9 mouse cellular contexts compared by ENCODE assay signal in the genomic region with DNA sequence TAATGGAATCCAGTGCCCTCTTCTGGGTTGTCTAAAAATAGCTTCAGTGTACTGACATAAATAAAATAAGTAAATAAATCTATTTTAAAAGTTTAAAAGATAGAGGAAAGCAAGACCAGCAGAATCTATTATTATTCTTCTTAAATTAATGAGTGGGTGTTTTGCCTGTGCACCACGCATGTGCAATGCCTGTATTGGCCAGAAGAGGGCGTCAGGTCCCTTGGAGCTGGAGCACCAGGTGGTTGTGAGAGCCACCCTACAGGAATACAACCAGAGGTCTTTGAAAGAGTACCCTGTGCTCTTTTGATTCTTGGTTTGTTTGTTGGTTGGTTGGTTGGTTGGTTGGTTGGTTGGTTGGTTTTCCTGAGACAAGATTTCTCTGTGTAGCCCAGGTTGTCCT. TPM values are rescaled to one million over a fixed set of nuclear protein-coding genes. Genes with fewer than 3 reads are reported as not detected.
DNase-seq lines count a peak whose midpoint lies in the region; ATAC-seq lines count a peak whose summit lies in the region.
"Had no signal": no experiment of that assay in that cellular context is flagged by ENCODE, and none has a peak within 500 bp of the region (broad histone marks: within the 10 kb centered on the region; RNA-seq: fewer than 3 reads in every experiment).

No protein-coding gene starts in this region.

- H3K4me2 ChIP-seq in limb, embryonic 11.5 days (ENCODE audit: low read depth, severe bottlenecking), result no peak overlapping the region
- no peak overlapping the region for H3K4me2 ChIP-seq in midbrain, embryonic 13.5 days (replicated peaks)
- no peak overlapping the region for H3K4me2 ChIP-seq in hindbrain, embryonic 14.5 days (replicated peaks)
- H3K4me2 ChIP-seq in neural tube, embryonic 15.5 days, result no peak overlapping the region
- H3K4me2 ChIP-seq: liver, embryonic 13.5 days had no signal

- ATAC-seq in limb, embryonic 11.5 days (ENCODE audit: insufficient number of reproducible peaks, low FRiP score, low TSS enrichment, low read depth), result no peak
- ATAC-seq in common myeloid progenitor, adult 5-6 weeks (replicated peaks; ENCODE audit: low read depth, poor library complexity, severe bottlenecking), result peak; percentile 64
- ATAC-seq in midbrain, embryonic 13.5 days, result no peak
- ATAC-seq in hindbrain, embryonic 14.5 days (ENCODE audit: low FRiP score), result no peak
- ATAC-seq in neural tube, embryonic 15.5 days (ENCODE audit: low FRiP score), result no peak

- no peak overlapping the region for H3K27ac ChIP-seq in limb, embryonic 11.5 days (replicated peaks; ENCODE audit: low read depth, low read length)
- H3K27ac ChIP-seq in limb, embryonic 10.5 days, result no peak overlapping the region
- H3K27ac ChIP-seq in midbrain, embryonic 13.5 days, result no peak overlapping the region
- H3K27ac ChIP-seq in hindbrain, embryonic 14.5 days, result no peak overlapping the region
- H3K27ac ChIP-seq in neural tube, embryonic 15.5 days (replicated peaks), result no peak overlapping the region
- H3K27ac ChIP-seq: liver, embryonic 13.5 days had no signal

- DNase-seq in limb, embryonic 11.5 days (ENCODE audit: low spot score), result peak; percentile 52
- DNase-seq in limb, embryonic 10.5 days (ENCODE audit: low spot score), result no peak
- DNase-seq in NIH3T3 (ENCODE audit: low read depth), result peak; percentile 43
- DNase-seq in spleen, postnatal 10 days (ENCODE audit: low spot score in 2 of 2), result peak; percentile 39 to 74
- DNase-seq in hindbrain, embryonic 14.5 days (ENCODE audit: low spot score), result no peak
- DNase-seq: liver, embryonic 13.5 days had no signal

- peaks cover 6% of the 10 kb centered on the region; the same call in 1 of the 2 replicates for H3K9me3 ChIP-seq in limb, embryonic 11.5 days (ENCODE audit: control insufficient read depth, low read length)
- H3K9me3 ChIP-seq in limb, embryonic 10.5 days (replicated peaks), result no peaks in the 10 kb centered on the region
- no peaks in the 10 kb centered on the region for H3K9me3 ChIP-seq in midbrain, embryonic 13.5 days
- no peaks in the 10 kb centered on the region for H3K9me3 ChIP-seq in hindbrain, embryonic 14.5 days (ENCODE audit: control insufficient read depth, low read length)
- H3K9me3 ChIP-seq in neural tube, embryonic 15.5 days (replicated peaks), result no peaks in the 10 kb centered on the region
- H3K9me3 ChIP-seq: liver, embryonic 13.5 days had no signal

- H3K27me3 ChIP-seq in limb, embryonic 11.5 days (ENCODE audit: control insufficient read depth, insufficient read depth, low read length), result no peaks in the 10 kb centered on the region
- H3K27me3 ChIP-seq in limb, embryonic 10.5 days (ENCODE audit: low read depth, poor library complexity, severe bottlenecking), result no peaks in the 10 kb centered on the region
- no peaks in the 10 kb centered on the region for H3K27me3 ChIP-seq in midbrain, embryonic 13.5 days
- H3K27me3 ChIP-seq in hindbrain, embryonic 14.5 days (ENCODE audit: control insufficient read depth, insufficient read depth, low read length), result no peaks in the 10 kb centered on the region
- H3K27me3 ChIP-seq in neural tube, embryonic 15.5 days (replicated peaks), result no peaks in the 10 kb centered on the region
- H3K27me3 ChIP-seq: liver, embryonic 13.5 days had no signal

- no peak overlapping the region for H3K9ac ChIP-seq in limb, embryonic 11.5 days (ENCODE audit: low read length)
- no peak overlapping the region for H3K9ac ChIP-seq in midbrain, embryonic 13.5 days (replicated peaks)
- no peak overlapping the region for H3K9ac ChIP-seq in hindbrain, embryonic 14.5 days
- H3K9ac ChIP-seq in neural tube, embryonic 15.5 days (replicated peaks), result no peak overlapping the region
- H3K9ac ChIP-seq: liver, embryonic 13.5 days had no signal

- 26% methylated on average over 2 of the region's 2 CpGs for WGBS in limb, embryonic 11.5 days
- WGBS in limb, embryonic 10.5 days, result 31% methylated on average over 2 of the region's 2 CpGs
- 40% methylated on average over 2 of the region's 2 CpGs for WGBS in midbrain, embryonic 13.5 days
- 24% methylated on average over 2 of the region's 2 CpGs for WGBS in hindbrain, embryonic 14.5 days
- 35% methylated on average over 2 of the region's 2 CpGs for WGBS in neural tube, embryonic 15.5 days

- H3K4me3 ChIP-seq in limb, embryonic 11.5 days (ENCODE audit: low read depth, low read length), result no peak overlapping the region
- no peak overlapping the region for H3K4me3 ChIP-seq in limb, embryonic 10.5 days
- H3K4me3 ChIP-seq in midbrain, embryonic 13.5 days (replicated peaks), result no peak overlapping the region
- H3K4me3 ChIP-seq in hindbrain, embryonic 14.5 days (replicated peaks; ENCODE audit: low read length), result no peak overlapping the region
- no peak overlapping the region for H3K4me3 ChIP-seq in neural tube, embryonic 15.5 days (replicated peaks)
- H3K4me3 ChIP-seq: liver, embryonic 13.5 days had no signal

- no peaks in the 10 kb centered on the region for H3K4me1 ChIP-seq in limb, embryonic 11.5 days (ENCODE audit: control insufficient read depth, insufficient read depth, low read length)
- no peaks in the 10 kb centered on the region for H3K4me1 ChIP-seq in limb, embryonic 10.5 days
- no peaks in the 10 kb centered on the region for H3K4me1 ChIP-seq in midbrain, embryonic 13.5 days (replicated peaks)
- H3K4me1 ChIP-seq in hindbrain, embryonic 14.5 days (replicated peaks; ENCODE audit: control insufficient read depth, insufficient read depth, low read length), result no peaks in the 10 kb centered on the region
- H3K4me1 ChIP-seq in neural tube, embryonic 15.5 days, result no peaks in the 10 kb centered on the region

- H3K36me3 ChIP-seq in limb, embryonic 11.5 days (ENCODE audit: control insufficient read depth, insufficient read depth, low read length), result peaks cover 9% of the 10 kb centered on the region
- H3K36me3 ChIP-seq in limb, embryonic 10.5 days, result peaks cover 81% of the 10 kb centered on the region
- H3K36me3 ChIP-seq in midbrain, embryonic 13.5 days, result peaks cover 70% of the 10 kb centered on the region
- peaks cover 71% of the 10 kb centered on the region for H3K36me3 ChIP-seq in hindbrain, embryonic 14.5 days (replicated peaks; ENCODE audit: control insufficient read depth, insufficient read depth)
- H3K36me3 ChIP-seq in neural tube, embryonic 15.5 days, result peaks cover 71% of the 10 kb centered on the region

RNA-seq across cellular contexts. Expression of a gene that starts 14.4 kb away (rescaled TPM):
- polyA plus RNA-seq in limb, embryonic 11.5 days (2014; fragmentation: Nextera tagmentation; extraction: Ambion mirVana), result 8.7 and 10.5 TPM in 2 replicates
- 6.5 and 8.5 TPM in 2 replicates for polyA plus RNA-seq in limb, embryonic 10.5 days (2016; fragmentation: Nextera tagmentation; extraction: Ambion mirVana)
- not detected in 2 replicates for total RNA-seq in common myeloid progenitor, adult 5-6 weeks (2017)
- 1.8 and 1.9 TPM in 2 replicates for polyA plus RNA-seq in midbrain, embryonic 13.5 days (2015; fragmentation: Nextera tagmentation; extraction: Ambion mirVana)
- 3.1 and 3.2 TPM in 2 replicates for polyA plus RNA-seq in hindbrain, embryonic 14.5 days (2014; fragmentation: Nextera tagmentation; extraction: Ambion mirVana)
- 3.1 and 3.3 TPM in 2 replicates for polyA plus RNA-seq in neural tube, embryonic 15.5 days (2015; fragmentation: Nextera tagmentation; extraction: Ambion mirVana)

RNA-seq across cellular contexts. Expression of a gene that starts 21.8 kb away (rescaled TPM):
- polyA plus RNA-seq in limb, embryonic 11.5 days (2014; fragmentation: Nextera tagmentation; extraction: Ambion mirVana), result 2.2 and 2.3 TPM in 2 replicates
- polyA plus RNA-seq in limb, embryonic 10.5 days (2016; fragmentation: Nextera tagmentation; extraction: Ambion mirVana), result 3.2 and 6.4 TPM in 2 replicates
- total RNA-seq in common myeloid progenitor, adult 5-6 weeks (2017), result 10.6 and 15.9 TPM in 2 replicates
- polyA plus RNA-seq in midbrain, embryonic 13.5 days (2015; fragmentation: Nextera tagmentation; extraction: Ambion mirVana), result 6.3 and 10.0 TPM in 2 replicates
- 3.4 and 3.6 TPM in 2 replicates for polyA plus RNA-seq in hindbrain, embryonic 14.5 days (2014; fragmentation: Nextera tagmentation; extraction: Ambion mirVana)
- 11.6 and 13.3 TPM in 2 replicates for polyA plus RNA-seq in neural tube, embryonic 15.5 days (2015; fragmentation: Nextera tagmentation; extraction: Ambion mirVana)

RNA-seq across cellular contexts. Expression of a gene that starts 30.1 kb away (rescaled TPM):
- polyA plus RNA-seq in limb, embryonic 11.5 days (2014; fragmentation: Nextera tagmentation; extraction: Ambion mirVana), result 42.9 and 43.2 TPM in 2 replicates
- polyA plus RNA-seq in limb, embryonic 10.5 days (2016; fragmentation: Nextera tagmentation; extraction: Ambion mirVana), result 45.7 and 48.7 TPM in 2 replicates
- 22.4 and 24.0 TPM in 2 replicates for total RNA-seq in common myeloid progenitor, adult 5-6 weeks (2017)
- polyA plus RNA-seq in midbrain, embryonic 13.5 days (2015; fragmentation: Nextera tagmentation; extraction: Ambion mirVana), result 39.4 and 40.5 TPM in 2 replicates
- polyA plus RNA-seq in hindbrain, embryonic 14.5 days (2014; fragmentation: Nextera tagmentation; extraction: Ambion mirVana), result 34.1 and 36.6 TPM in 2 replicates
- polyA plus RNA-seq in neural tube, embryonic 15.5 days (2015; fragmentation: Nextera tagmentation; extraction: Ambion mirVana), result 37.8 and 37.9 TPM in 2 replicates

RNA-seq across cellular contexts. Expression of a gene that starts 32.1 kb away (rescaled TPM):
- polyA plus RNA-seq in limb, embryonic 11.5 days (2014; fragmentation: Nextera tagmentation; extraction: Ambion mirVana), result 0.23 TPM in 1 of 2 replicates, not detected in the other
- polyA plus RNA-seq in limb, embryonic 10.5 days (2016; fragmentation: Nextera tagmentation; extraction: Ambion mirVana), result 0.06 and 0.09 TPM in 2 replicates
- total RNA-seq in common myeloid progenitor, adult 5-6 weeks (2017), result not detected in 2 replicates
- polyA plus RNA-seq in midbrain, embryonic 13.5 days (2015; fragmentation: Nextera tagmentation; extraction: Ambion mirVana), result 2.6 and 3.4 TPM in 2 replicates
- 0.62 and 1.1 TPM in 2 replicates for polyA plus RNA-seq in hindbrain, embryonic 14.5 days (2014; fragmentation: Nextera tagmentation; extraction: Ambion mirVana)
- polyA plus RNA-seq in neural tube, embryonic 15.5 days (2015; fragmentation: Nextera tagmentation; extraction: Ambion mirVana), result 1.2 and 2.1 TPM in 2 replicates

RNA-seq across cellular contexts. Expression of a gene that starts 48.5 kb away (rescaled TPM):
- 179 and 183 TPM in 2 replicates for polyA plus RNA-seq in limb, embryonic 11.5 days (2014; fragmentation: Nextera tagmentation; extraction: Ambion mirVana)
- 176 and 199 TPM in 2 replicates for polyA plus RNA-seq in limb, embryonic 10.5 days (2016; fragmentation: Nextera tagmentation; extraction: Ambion mirVana)
- 73.5 and 79.5 TPM in 2 replicates for total RNA-seq in common myeloid progenitor, adult 5-6 weeks (2017)
- polyA plus RNA-seq in midbrain, embryonic 13.5 days (2015; fragmentation: Nextera tagmentation; extraction: Ambion mirVana), result 124 and 126 TPM in 2 replicates
- 104 and 110 TPM in 2 replicates for polyA plus RNA-seq in hindbrain, embryonic 14.5 days (2014; fragmentation: Nextera tagmentation; extraction: Ambion mirVana)
- polyA plus RNA-seq in neural tube, embryonic 15.5 days (2015; fragmentation: Nextera tagmentation; extraction: Ambion mirVana), result 122 and 124 TPM in 2 replicates

Comparison
In these comparisons a context has a peak if more than half of its experiments do, and no peak if none do; other contexts are left out.
1. DNase-seq: peak in limb, embryonic 11.5 days (single experiment), NIH3T3 (single experiment) and spleen, postnatal 10 days (2 of 2); none in limb, embryonic 10.5 days (single experiment) and hindbrain, embryonic 14.5 days (single experiment).